Mouse (Mus musculus): Measurements from ENCODE around the gene Rusc2.

- TF ChIP-seq CTCF (IDR thresholded peaks at IDR 0.05; ENCODE audit: control insufficient read depth, insufficient read depth, insufficient replicate concordance, low read depth, low read length) (no peak), POLR2A (IDR thresholded peaks at IDR 0.05; ENCODE audit: control insufficient read depth, low read depth, low read length) (no peak)
Measured at GRCm38 (mm10) chr4:43398829-43399331, 17.1 kb downstream of the Rusc2 start.
